Mouse (Mus musculus) erythroblast, embryonic 14.5 days (primary cell): ENCODE results near the gene Gmds. TPM values are rescaled to one million over a fixed set of nuclear protein-coding genes. Genes with fewer than 3 reads are reported as not detected.

Source experiments
- H3K27me3 ChIP-seq: 2 replicates; pipeline ENCODE4 v1.6.1; 2012; ENCODE audit warnings: inconsistent platforms; ENCODE audit not compliant: control insufficient read depth
- H3K36me3 ChIP-seq: 2 replicates; pipeline ENCODE4 v1.6.1; 2012; ENCODE audit warnings: mild to moderate bottlenecking, inconsistent platforms; ENCODE audit not compliant: control insufficient read depth
- H3K4me1 ChIP-seq: 2 replicates; pipeline ENCODE4 v1.6.1; 2012; ENCODE audit warnings: inconsistent platforms; ENCODE audit not compliant: control insufficient read depth
- H3K4me3 ChIP-seq: replicated peaks from 2 replicates; pipeline ENCODE3; 2012; ENCODE audit warnings: moderate library complexity, mild to moderate bottlenecking, inconsistent platforms
- H3K9me3 ChIP-seq: 2 replicates; pipeline ENCODE4 v1.6.1; 2012; ENCODE audit warnings: low read length, inconsistent platforms, mixed read lengths; ENCODE audit not compliant: control insufficient read depth
- GATA1 ChIP-seq: IDR thresholded peaks from 2 replicates; pipeline ENCODE4 v1.6.1; 2012; ENCODE audit warnings: low read length, inconsistent platforms, mixed read lengths
- TAL1 ChIP-seq: IDR thresholded peaks from 3 replicates; pipeline ENCODE4 v1.6.1; 2012; ENCODE audit warnings: low read length, inconsistent platforms, mixed read lengths
- polyA plus RNA-seq: library from polyadenylated mRNA; stranded (reverse); fragments of >175 nt; gene quantifications from 2 replicates; pipeline ENCODE4 v1.2.3, GENCODE M21; 2012

Gene Gmds
- polyA plus RNA-seq, 1 experiment: 1.2 TPM

GRCm38 (mm10) chr13:31919716-31920115, 418.8 kb downstream of the Gmds start:
- peaks cover 10% of the 10 kb centered on the region for H3K4me1 ChIP-seq
- no peaks in the 10 kb centered on the region for H3K9me3 ChIP-seq
- H3K27me3 ChIP-seq: no peaks in the 10 kb centered on the region
- TF ChIP-seq GATA1: no peak
- TF ChIP-seq TAL1: no peak
- H3K4me3 ChIP-seq: no peak overlapping the region
- H3K36me3 ChIP-seq: no peaks in the 10 kb centered on the region

- H3K4me1 ChIP-seq: no peaks in the 10 kb centered on the region
- no peak for TF ChIP-seq TAL1
- TF ChIP-seq GATA1: no peak
- no peaks in the 10 kb centered on the region for H3K36me3 ChIP-seq
Measured at GRCm38 (mm10) chr13:31917387-31917786, 421.2 kb downstream of the Gmds start.

GRCm38 (mm10) chr13:31915748-31916147, 422.8 kb downstream of the Gmds start:
- no peak overlapping the region for H3K4me3 ChIP-seq
- no peaks in the 10 kb centered on the region for H3K9me3 ChIP-seq
- H3K27me3 ChIP-seq: no peaks in the 10 kb centered on the region
- H3K4me1 ChIP-seq: no peaks in the 10 kb centered on the region
- no peak for TF ChIP-seq GATA1
- TF ChIP-seq TAL1: no peak
- H3K36me3 ChIP-seq: no peaks in the 10 kb centered on the region

More at GRCm38 (mm10) chr13:31917387-31917786, 421.2 kb downstream of the Gmds start:
- Histone ChIP-seq H3K27me3 (no peaks in the 10 kb centered on the region), H3K4me3 (no peak overlapping the region), H3K9me3 (no peaks in the 10 kb centered on the region)

- Histone ChIP-seq H3K4me1 (no peaks in the 10 kb centered on the region), H3K4me3 (no peak overlapping the region), H3K36me3 (no peaks in the 10 kb centered on the region), H3K27me3 (no peaks in the 10 kb centered on the region), H3K9me3 (no peaks in the 10 kb centered on the region)
- TF ChIP-seq GATA1 (no peak), TAL1 (no peak)
Measured at GRCm38 (mm10) chr13:31914901-31915587, 423.5 kb downstream of the Gmds start.

- no peak overlapping the region for H3K4me3 ChIP-seq
- H3K4me1 ChIP-seq: no peaks in the 10 kb centered on the region
- H3K27me3 ChIP-seq: no peaks in the 10 kb centered on the region
- no peaks in the 10 kb centered on the region for H3K36me3 ChIP-seq
- H3K9me3 ChIP-seq: no peaks in the 10 kb centered on the region
- TF ChIP-seq TAL1: no peak
- no peak for TF ChIP-seq GATA1
Measured at GRCm38 (mm10) chr13:31911956-31912355, 426.6 kb downstream of the Gmds start.

- Histone ChIP-seq H3K4me1 (no peaks in the 10 kb centered on the region), H3K4me3 (no peak overlapping the region), H3K9me3 (no peaks in the 10 kb centered on the region), H3K36me3 (no peaks in the 10 kb centered on the region), H3K27me3 (no peaks in the 10 kb centered on the region)
- no peak for TF ChIP-seq TAL1
- TF ChIP-seq GATA1: no peak
Measured at GRCm38 (mm10) chr13:31911362-31911761, 427.2 kb downstream of the Gmds start.

GRCm38 (mm10) chr13:31909031-31909430, 429.5 kb downstream of the Gmds start:
- Histone ChIP-seq H3K9me3 (no peaks in the 10 kb centered on the region), H3K4me3 (no peak overlapping the region), H3K36me3 (no peaks in the 10 kb centered on the region), H3K27me3 (no peaks in the 10 kb centered on the region), H3K4me1 (no peaks in the 10 kb centered on the region)
- TF ChIP-seq GATA1 (no peak), TAL1 (no peak)

- no peaks in the 10 kb centered on the region for H3K27me3 ChIP-seq
- no peak overlapping the region for H3K4me3 ChIP-seq
- H3K36me3 ChIP-seq: no peaks in the 10 kb centered on the region
- TF ChIP-seq GATA1: no peak
- no peak for TF ChIP-seq TAL1
- no peaks in the 10 kb centered on the region for H3K4me1 ChIP-seq
- no peaks in the 10 kb centered on the region for H3K9me3 ChIP-seq
Measured at GRCm38 (mm10) chr13:31906514-31906913, 432.0 kb downstream of the Gmds start.

- TF ChIP-seq TAL1 (no peak), GATA1 (no peak)
- Histone ChIP-seq H3K36me3 (no peaks in the 10 kb centered on the region), H3K4me1 (no peaks in the 10 kb centered on the region), H3K9me3 (no peaks in the 10 kb centered on the region), H3K4me3 (no peak overlapping the region), H3K27me3 (no peaks in the 10 kb centered on the region)
Measured at GRCm38 (mm10) chr13:31900191-31900590, 438.3 kb downstream of the Gmds start.

- Histone ChIP-seq H3K27me3 (no peaks in the 10 kb centered on the region), H3K9me3 (no peaks in the 10 kb centered on the region), H3K4me1 (no peaks in the 10 kb centered on the region), H3K4me3 (no peak overlapping the region), H3K36me3 (no peaks in the 10 kb centered on the region)
- TF ChIP-seq TAL1 (no peak), GATA1 (no peak)
Measured at GRCm38 (mm10) chr13:31899392-31899791, 439.1 kb downstream of the Gmds start.
